Mouse (Mus musculus) forebrain, embryonic 14.5 days (tissue): ENCODE data around the gene Taf3. TPM values are rescaled to one million over a fixed set of nuclear protein-coding genes. Genes with fewer than 3 reads are reported as not detected.

Source experiments
- ATAC-seq: fragments of 200-750 bp; cut with Nextera tagmentation; 2 replicates; pipeline ENCODE4 v1.8.0; 2017; ENCODE audit warnings: mild to moderate bottlenecking, moderate library complexity
- DNase-seq: peaks from one replicate; pipeline ENCODE4 v3.0.0-alpha.2; 2015; ENCODE audit warnings: low spot score
- H3K27ac ChIP-seq: fragments of 300-500 bp; sonication (generic); 2 replicates; pipeline ENCODE4 v1.5.1; 2014; ENCODE audit warnings: low read depth, mild to moderate bottlenecking, control low read depth, low read length, moderate library complexity
- H3K27me3 ChIP-seq: fragments of 300-500 bp; sonication (generic); replicated peaks from 2 replicates; pipeline ENCODE4 v1.6.1; 2014; ENCODE audit warnings: low read length, control low read depth, mixed read lengths; ENCODE audit not compliant: control insufficient read depth, insufficient read depth
- H3K36me3 ChIP-seq: fragments of 300-500 bp; sonication (generic); 2 replicates; pipeline ENCODE4 v1.6.1; 2014; ENCODE audit warnings: low read length, control low read depth; ENCODE audit not compliant: control insufficient read depth, insufficient read depth
- H3K4me1 ChIP-seq: fragments of 300-500 bp; sonication (generic); 2 replicates; pipeline ENCODE4 v1.6.1; 2014; ENCODE audit warnings: antibody characterized with exemption, low read length, control low read depth; ENCODE audit not compliant: control insufficient read depth, insufficient read depth
- H3K4me2 ChIP-seq: fragments of 300-500 bp; sonication (generic); 2 replicates; pipeline ENCODE4 v1.6.1; 2014; ENCODE audit warnings: mild to moderate bottlenecking, control low read depth, low read length
- H3K4me3 ChIP-seq: fragments of 300-500 bp; sonication (generic); 2 replicates; pipeline ENCODE4 v1.5.1; 2014; ENCODE audit warnings: low read depth, low read length, control low read depth
- H3K9ac ChIP-seq: fragments of 300-500 bp; sonication (generic); 2 replicates; pipeline ENCODE4 v1.6.1; 2014; ENCODE audit warnings: mild to moderate bottlenecking, low read length, control low read depth, moderate library complexity
- H3K9me3 ChIP-seq: fragments of 300-500 bp; sonication (generic); replicated peaks from 2 replicates; pipeline ENCODE4 v1.6.1; 2016; ENCODE audit warnings: low read length, control low read depth, mixed read lengths; ENCODE audit not compliant: control insufficient read depth
- WGBS: fragments of 180-500 bp; shearing (Covaris S2); extraction: QIAGEN DNeasy Blood & Tissue Kit; methylation state at CpG from one replicate; pipeline ENCODE4 v1.1.7; 2014; 5-methylcytosine and 5-hydroxymethylcytosine counted together
- polyA plus RNA-seq: library from polyadenylated mRNA; unstranded; fragments of >200 nt; fragmentation: Nextera tagmentation; extraction: Ambion mirVana; gene quantifications from 2 replicates; pipeline ENCODE4 v1.2.1, GENCODE M21; 2014

The Taf3 gene
- polyA plus RNA-seq, 1 experiment from 2014 or later = 10.9 TPM

GRCm38 (mm10) chr2:10003358-10003757 lies 45.0 kb downstream of the Taf3 start:
- no peak overlapping the region for H3K4me2 ChIP-seq
- H3K27ac ChIP-seq = no peak overlapping the region
- peak; percentile 51 for DNase-seq
- no peaks in the 10 kb centered on the region for H3K4me1 ChIP-seq
- H3K27me3 ChIP-seq = no peaks in the 10 kb centered on the region
- peak; percentile 60 for ATAC-seq
- H3K4me3 ChIP-seq = no peak overlapping the region
- H3K9ac ChIP-seq = no peak overlapping the region
- WGBS = 64% methylated on average over 5 of the region's 5 CpGs
- H3K36me3 ChIP-seq = no peaks in the 10 kb centered on the region
- H3K9me3 ChIP-seq = no peaks in the 10 kb centered on the region

- H3K27me3 ChIP-seq = no peaks in the 10 kb centered on the region
- no peak overlapping the region for H3K4me2 ChIP-seq
- H3K4me3 ChIP-seq = no peak overlapping the region
- WGBS = 85% methylated on average over 2 of the region's 2 CpGs
- no peaks in the 10 kb centered on the region for H3K36me3 ChIP-seq
- H3K9ac ChIP-seq = no peak overlapping the region
- H3K9me3 ChIP-seq = no peaks in the 10 kb centered on the region
- no peaks in the 10 kb centered on the region for H3K4me1 ChIP-seq
- DNase-seq (no peak), ATAC-seq (no peak)
- H3K27ac ChIP-seq = no peak overlapping the region
These were observed 46.8 kb downstream of the Taf3 start for GRCm38 (mm10) chr2:10001591-10001990.

GRCm38 (mm10) chr2:9997535-9997934 lies 50.9 kb downstream of the Taf3 start:
- H3K9me3 ChIP-seq = no peaks in the 10 kb centered on the region
- no peaks in the 10 kb centered on the region for H3K27me3 ChIP-seq
- no peak for ATAC-seq
- H3K4me1 ChIP-seq = no peaks in the 10 kb centered on the region
- H3K4me3 ChIP-seq = no peak overlapping the region
- H3K9ac ChIP-seq = no peak overlapping the region
- no peak for DNase-seq
- H3K36me3 ChIP-seq = no peaks in the 10 kb centered on the region
- H3K27ac ChIP-seq = no peak overlapping the region
- H3K4me2 ChIP-seq = no peak overlapping the region
- WGBS = 90% methylated on average over 7 of the region's 7 CpGs

- H3K36me3 ChIP-seq = no peaks in the 10 kb centered on the region
- no peak overlapping the region for H3K27ac ChIP-seq
- H3K27me3 ChIP-seq = no peaks in the 10 kb centered on the region
- H3K9me3 ChIP-seq = no peaks in the 10 kb centered on the region
- no peak for ATAC-seq
- H3K4me2 ChIP-seq = no peak overlapping the region
- 92% methylated on average over 5 of the region's 5 CpGs for WGBS
- no peaks in the 10 kb centered on the region for H3K4me1 ChIP-seq
- DNase-seq = no peak
- no peak overlapping the region for H3K4me3 ChIP-seq
- no peak overlapping the region for H3K9ac ChIP-seq
These were observed 52.3 kb downstream of the Taf3 start for GRCm38 (mm10) chr2:9996111-9996510.

GRCm38 (mm10) chr2:9990690-9991229 lies 57.6 kb downstream of the Taf3 start:
- DNase-seq = no peak
- Histone ChIP-seq H3K27me3 (no peaks in the 10 kb centered on the region), H3K36me3 (no peaks in the 10 kb centered on the region), H3K4me1 (no peaks in the 10 kb centered on the region), H3K27ac (no peak overlapping the region), H3K9ac (no peak overlapping the region), H3K9me3 (no peaks in the 10 kb centered on the region), H3K4me2 (no peak overlapping the region), H3K4me3 (no peak overlapping the region)
- ATAC-seq = no peak
- WGBS = 34% methylated on average over 4 of the region's 4 CpGs

GRCm38 (mm10) chr2:9989649-9990547 lies 58.5 kb downstream of the Taf3 start:
- ATAC-seq = no peak
- WGBS = 75% methylated on average over 17 of the region's 17 CpGs
- no peaks in the 10 kb centered on the region for H3K27me3 ChIP-seq

GRCm38 (mm10) chr2:9988290-9988689 lies 60.1 kb downstream of the Taf3 start:
- Histone ChIP-seq H3K9me3 (no peaks in the 10 kb centered on the region), H3K4me3 (no peak overlapping the region), H3K4me1 (no peaks in the 10 kb centered on the region), H3K27ac (no peak overlapping the region), H3K4me2 (no peak overlapping the region), H3K27me3 (no peaks in the 10 kb centered on the region), H3K9ac (no peak overlapping the region), H3K36me3 (no peaks in the 10 kb centered on the region)
- no peak for DNase-seq
- no peak for ATAC-seq
- 87% methylated on average over 4 of the region's 4 CpGs for WGBS

More at GRCm38 (mm10) chr2:9989649-9990547, 58.5 kb downstream of the Taf3 start:
- H3K9me3 ChIP-seq = no peaks in the 10 kb centered on the region
- H3K36me3 ChIP-seq = no peaks in the 10 kb centered on the region
- H3K4me1 ChIP-seq = no peaks in the 10 kb centered on the region
- H3K27ac ChIP-seq = no peak overlapping the region
- no peak overlapping the region for H3K4me2 ChIP-seq
- H3K9ac ChIP-seq = no peak overlapping the region
- no peak for DNase-seq
- no peak overlapping the region for H3K4me3 ChIP-seq

GRCm38 (mm10) chr2:9985979-9986447 lies 62.4 kb downstream of the Taf3 start:
- DNase-seq (peak; percentile 31), ATAC-seq (peak; percentile 34; the same call in 1 of the 2 replicates)
- Histone ChIP-seq H3K36me3 (no peaks in the 10 kb centered on the region), H3K9ac (no peak overlapping the region), H3K27me3 (no peaks in the 10 kb centered on the region), H3K4me1 (peaks cover 5% of the 10 kb centered on the region; the same call in 1 of the 2 replicates), H3K4me2 (no peak overlapping the region), H3K27ac (no peak overlapping the region), H3K9me3 (no peaks in the 10 kb centered on the region), H3K4me3 (no peak overlapping the region)
- WGBS = 9% methylated on average over 6 of the region's 6 CpGs

- Histone ChIP-seq H3K9ac (no peak overlapping the region), H3K27ac (no peak overlapping the region), H3K27me3 (no peaks in the 10 kb centered on the region), H3K4me3 (no peak overlapping the region), H3K36me3 (no peaks in the 10 kb centered on the region), H3K9me3 (no peaks in the 10 kb centered on the region), H3K4me2 (no peak overlapping the region), H3K4me1 (peaks cover 5% of the 10 kb centered on the region; the same call in 1 of the 2 replicates)
- DNase-seq (no peak), ATAC-seq (no peak)
- WGBS = 29% methylated on average over 5 of the region's 5 CpGs
These were observed 66.0 kb downstream of the Taf3 start for GRCm38 (mm10) chr2:9982446-9982845.
